Mouse (Mus musculus) CH12.LX (cell line): ENCODE results near the gene Col4a1.

Experiments
- CTCF ChIP-seq, 2 experiments: IDR thresholded peaks in 1 of 2; conservative IDR thresholded peaks in 1 of 2; 2 replicates each; pipeline ENCODE4 v1.5.1; 2011 to 2012; ENCODE audit warnings: low read depth in 2 of 2, low read length in 2 of 2, improper control_type of control experiment in 1 of 2, inconsistent platforms in 1 of 2, mild to moderate bottlenecking in 1 of 2, moderate library complexity in 1 of 2
- E2F4 ChIP-seq: IDR thresholded peaks from 2 replicates; pipeline ENCODE4 v1.6.1; 2011; ENCODE audit warnings: low read depth, low read length, improper control_type of control experiment; ENCODE audit not compliant: insufficient replicate concordance
- ELF1 ChIP-seq: IDR thresholded peaks from 2 replicates; pipeline ENCODE4 v1.6.1; 2014; ENCODE audit warnings: low read depth, mild to moderate bottlenecking, inconsistent platforms, low read length, improper control_type of control experiment
- ETS1 ChIP-seq: conservative IDR thresholded peaks from 2 replicates; pipeline ENCODE4 v1.6.1; 2012; ENCODE audit warnings: low read depth, mild to moderate bottlenecking, inconsistent platforms, low read length, improper control_type of control experiment, moderate library complexity
- JUND ChIP-seq: conservative IDR thresholded peaks from 2 replicates; pipeline ENCODE4 v1.6.1; 2011; ENCODE audit warnings: low read depth, low read length, improper control_type of control experiment
- MAX ChIP-seq: IDR thresholded peaks from 2 replicates; pipeline ENCODE4 v1.6.1; 2011; ENCODE audit warnings: low read length, improper control_type of control experiment
- MYC ChIP-seq: IDR thresholded peaks from 2 replicates; pipeline ENCODE4 v1.6.1; 2011; ENCODE audit warnings: low read depth, mild to moderate bottlenecking, improper control_type of control experiment, low read length
- POLR2A ChIP-seq: IDR thresholded peaks from 2 replicates; pipeline ENCODE4 v1.6.1; 2011; ENCODE audit warnings: low read depth, mild to moderate bottlenecking, improper control_type of control experiment, low read length

- TF ChIP-seq POLR2A, result no peak
- no peak for TF ChIP-seq MYC
- TF ChIP-seq MAX, result no peak
- no peak for TF ChIP-seq E2F4
- no peak for TF ChIP-seq CTCF (conservative IDR thresholded peaks at IDR 0.05 in 1 of 2, IDR thresholded peaks at IDR 0.05 in 1 of 2; ENCODE audit: low read depth in 2 of 2, low read length in 2 of 2)
- TF ChIP-seq ELF1, result no peak
- no peak for TF ChIP-seq JUND
- TF ChIP-seq ETS1, result no peak
Measured at GRCm38 (mm10) chr8:11290533-11290932, 22.1 kb downstream of the Col4a1 start.
